Comparison of ENCODE assay signal across 22 mouse cellular contexts in genomic region chr11:67998905-67999304, GRCm38 (mm10). TPM values are rescaled to one million over a fixed set of nuclear protein-coding genes. Genes with fewer than 3 reads are reported as not detected.
DNase-seq lines count a peak whose midpoint lies in the region; ATAC-seq and TF ChIP-seq lines count a peak whose summit lies in the region.
"Had no signal": no experiment of that assay in that cellular context is flagged by ENCODE, and none has a peak within 500 bp of the region (broad histone marks: within the 10 kb centered on the region; RNA-seq: fewer than 3 reads in every experiment).

No protein-coding gene starts in this region.

- no peak overlapping the region for H3K4me3 ChIP-seq in lung, adult 2 months (replicated peaks; ENCODE audit: extremely low read depth, low read depth, low read length)
- H3K4me3 ChIP-seq: forebrain, embryonic 15.5 days; heart, adult 2 months; heart, embryonic 15.5 days; limb, embryonic 12.5 days; megakaryocyte, embryonic 14.5 days; midbrain, embryonic 15.5 days had no signal

- H3K4me1 ChIP-seq in lung, adult 2 months (ENCODE audit: control insufficient read depth, insufficient read depth, low read length) = no peaks in the 10 kb centered on the region
- H3K4me1 ChIP-seq: forebrain, embryonic 15.5 days; heart, embryonic 15.5 days; limb, embryonic 12.5 days; megakaryocyte, embryonic 14.5 days; midbrain, embryonic 15.5 days had no signal

- intact Hi-C loops in left cerebral cortex, postnatal 4 days (cut with DNase I) = no loop called here
- intact Hi-C loops in left cerebral cortex, postnatal 25 days (cut with DNase I) = no loop called here

- ATAC-seq in frontal cortex, adult (ENCODE audit: low TSS enrichment) = peak; percentile 90
- ATAC-seq: forebrain, embryonic 15.5 days; hindbrain, postnatal 0 days; midbrain, embryonic 15.5 days had no signal

- no peak for TF ChIP-seq CTCF in lung, adult 2 months (IDR thresholded peaks at IDR 0.05; ENCODE audit: insufficient read depth, low read length)

- WGBS in lung, adult 2 months = 74% methylated on average over 3 of the region's 3 CpGs

- DNase-seq in frontal cortex, postnatal 14 days (ENCODE audit: low spot score in 2 of 2) = no peak
- DNase-seq in left cerebral cortex, adult 9 months (ENCODE audit: low spot score in 2 of 2) = peak; percentile 30 to 64
- no peak for DNase-seq in left cerebral cortex, postnatal 4 days
- DNase-seq in left cerebral cortex, postnatal 25 days (ENCODE audit: low spot score in 2 of 2) = peak; percentile 49 to 90
- peak; percentile 82 for DNase-seq in telencephalon, adult 2 months (ENCODE audit: low read depth, low spot score)
- no peak for DNase-seq in lung, adult 2 months
- DNase-seq in ovary, postnatal 10 days (ENCODE audit: low spot score) = no peak
- DNase-seq: cerebellum, adult 11 months; cerebellum, postnatal 25 days; gastrocnemius, postnatal 10 days; heart, adult 2 months; lung, postnatal 10 days had no signal

- no peak for TF ChIP-seq POLR2A in lung, adult 2 months (IDR thresholded peaks at IDR 0.05; ENCODE audit: borderline replicate concordance, extremely low read depth, low read depth, low read length)

RNA-seq across cellular contexts. Expression of gene Stx8, which starts 32.9 kb away (rescaled TPM):
- 10 to 100 TPM; 26.7 to 30.1 TPM for total RNA-seq in left cerebral cortex, postnatal 4 days (2021)
- 10 to 100 TPM; 36.1 to 36.2 TPM for total RNA-seq in left cerebral cortex, postnatal 25 days (2021)
- polyA plus RNA-seq in lung, adult 2 months (2012; rRNA removed) = 3.9 and 8.7 TPM in 2 replicates

RNA-seq across cellular contexts. Expression of gene Cfap52, which starts 33.5 kb away (rescaled TPM):
- 1 to 10 TPM; 2.0 to 5.7 TPM for total RNA-seq in left cerebral cortex, postnatal 4 days (2021)
- total RNA-seq in left cerebral cortex, postnatal 25 days (2021) = 10 to 100 TPM in 1 of 2 experiments, 1 to 10 TPM in 1; 8.2 to 10.9 TPM
- polyA plus RNA-seq in lung, adult 2 months (2012; rRNA removed) = 4.7 and 9.4 TPM in 2 replicates
- total RNA-seq: adrenal gland, adult 18-20 months; heart, adult 2 months; hematopoietic stem cell, adult 5-6 weeks; MEL had no signal

Comparison
In these comparisons a context has a peak if more than half of its experiments do, and no peak if none do; other contexts are left out.
1. DNase-seq: peak in left cerebral cortex, adult 9 months (2 of 2), left cerebral cortex, postnatal 25 days (2 of 2) and telencephalon, adult 2 months (single experiment); none in frontal cortex, postnatal 14 days (0 of 2), left cerebral cortex, postnatal 4 days (single experiment), lung, adult 2 months (single experiment) and ovary, postnatal 10 days (single experiment).